Mouse (Mus musculus) left cerebral cortex, postnatal 10 days (tissue): ENCODE measurements at regions not wholly inside any gene's neighbourhood (a gene's known extent, or its start where the extent isn't known, plus 50 kb on each side); places are given as distances from the start of the nearest gene placed in this dataset.
"Not testable (repeated sequence)": the region's sequence is repeated elsewhere in the genome, so short reads cannot be mapped to it uniquely, and the experiment has no call there.

Source experiments
- DNase-seq, 2 experiments: peaks; one replicate each; pipeline ENCODE4 v3.0.0; 2021 to 2022; ENCODE audit warnings: low spot score in 2 of 2, mixed read lengths in 1 of 2; ENCODE audit errors: extremely low spot score in 1 of 2
- intact Hi-C: fragments of 180-260 bp; cut with DNase I; formaldehyde crosslinking; loops from one replicate; pipeline ENCODE4 v1.15.1; 2025

GRCm38 (mm10) chr3:40325872-40326803 lies 204.9 kb upstream of the Intu start:
- DNase-seq = no peak
- intact Hi-C loops = no loop called here

- intact Hi-C loops = no loop called here
- no peak for DNase-seq
These were observed 191.5 kb upstream of the Intu start for GRCm38 (mm10) chr3:40339492-40340030.

- DNase-seq = no peak
- intact Hi-C loops = no loop called here
These were observed 176.0 kb upstream of the Intu start for GRCm38 (mm10) chr3:40355103-40355502.

GRCm38 (mm10) chr3:40368421-40368820 lies 162.7 kb upstream of the Intu start:
- DNase-seq = no peak
- intact Hi-C loops = no loop called here

- intact Hi-C loops = loop anchor here (10.0 kb wide), 1 partner anchor 187 kb away; no protein-coding TSS in a partner anchor
- DNase-seq = no peak
These were observed 159.7 kb upstream of the Intu start for GRCm38 (mm10) chr3:40371411-40371810.

GRCm38 (mm10) chr3:40376220-40376619 lies 154.9 kb upstream of the Intu start:
- intact Hi-C loops = loop anchor here (10.0 kb wide), 1 partner anchor 191 kb away; no protein-coding TSS in a partner anchor
- not testable (repeated sequence) for DNase-seq

- intact Hi-C loops = loop anchor here (10.0 kb wide), 1 partner anchor 193 kb away; no protein-coding TSS in a partner anchor
- no peak for DNase-seq
These were observed 153.7 kb upstream of the Intu start for GRCm38 (mm10) chr3:40377416-40377815.

GRCm38 (mm10) chr3:40379063-40379462 lies 152.0 kb upstream of the Intu start:
- intact Hi-C loops = loop anchor here (10.0 kb wide), 1 partner anchor 194 kb away; no protein-coding TSS in a partner anchor
- no peak for DNase-seq

- DNase-seq = peak; percentile 11 to 32
- intact Hi-C loops = loop anchor here (2.0 kb wide), 1 partner anchor 1509 kb away; no protein-coding TSS in a partner anchor
These were observed 139.5 kb upstream of the Intu start for GRCm38 (mm10) chr3:40391631-40392030.

GRCm38 (mm10) chr3:40398184-40398583 lies 132.9 kb upstream of the Intu start:
- no peak for DNase-seq
- intact Hi-C loops = no loop called here

- intact Hi-C loops = no loop called here
- no peak for DNase-seq
These were observed 127.7 kb upstream of the Intu start for GRCm38 (mm10) chr3:40403402-40403801.

GRCm38 (mm10) chr3:40405095-40405948 lies 125.8 kb upstream of the Intu start:
- DNase-seq = no peak
- intact Hi-C loops = no loop called here

- intact Hi-C loops = no loop called here
These were observed 125.2 kb upstream of the Intu start for GRCm38 (mm10) chr3:40405949-40406236.

GRCm38 (mm10) chr3:40408921-40409488 lies 122.1 kb upstream of the Intu start:
- intact Hi-C loops = no loop called here

More at GRCm38 (mm10) chr3:40405949-40406236, 125.2 kb upstream of the Intu start:
- no peak for DNase-seq

GRCm38 (mm10) chr3:40410749-40411310 lies 120.3 kb upstream of the Intu start:
- intact Hi-C loops = no loop called here
- DNase-seq = no peak

More at GRCm38 (mm10) chr3:40408921-40409488, 122.1 kb upstream of the Intu start:
- no peak for DNase-seq

GRCm38 (mm10) chr3:40425183-40425844 lies 105.8 kb upstream of the Intu start:
- intact Hi-C loops, DNase-seq: not testable (repeated sequence)

- DNase-seq = no peak
- intact Hi-C loops = no loop called here
These were observed 105.0 kb upstream of the Intu start for GRCm38 (mm10) chr3:40426070-40426469.

GRCm38 (mm10) chr3:40428021-40428420 lies 103.1 kb upstream of the Intu start:
- DNase-seq = no peak
- intact Hi-C loops = no loop called here
